Mouse (Mus musculus) spleen, adult 2 months (tissue): ENCODE data around the gene Hemgn.

Source experiments
- CTCF ChIP-seq: fragments of 200-500 bp; IDR thresholded peaks from 2 replicates; pipeline ENCODE4 v1.5.1; 2011; ENCODE audit warnings: mild to moderate bottlenecking, inconsistent platforms; ENCODE audit not compliant: insufficient read depth, insufficient read length, insufficient replicate concordance; ENCODE audit errors: extremely low read depth
- POLR2A ChIP-seq: fragments of 200-500 bp; IDR thresholded peaks from 2 replicates; pipeline ENCODE4 v1.6.1; 2011; ENCODE audit warnings: low read depth, low read length, inconsistent platforms

DNA sequence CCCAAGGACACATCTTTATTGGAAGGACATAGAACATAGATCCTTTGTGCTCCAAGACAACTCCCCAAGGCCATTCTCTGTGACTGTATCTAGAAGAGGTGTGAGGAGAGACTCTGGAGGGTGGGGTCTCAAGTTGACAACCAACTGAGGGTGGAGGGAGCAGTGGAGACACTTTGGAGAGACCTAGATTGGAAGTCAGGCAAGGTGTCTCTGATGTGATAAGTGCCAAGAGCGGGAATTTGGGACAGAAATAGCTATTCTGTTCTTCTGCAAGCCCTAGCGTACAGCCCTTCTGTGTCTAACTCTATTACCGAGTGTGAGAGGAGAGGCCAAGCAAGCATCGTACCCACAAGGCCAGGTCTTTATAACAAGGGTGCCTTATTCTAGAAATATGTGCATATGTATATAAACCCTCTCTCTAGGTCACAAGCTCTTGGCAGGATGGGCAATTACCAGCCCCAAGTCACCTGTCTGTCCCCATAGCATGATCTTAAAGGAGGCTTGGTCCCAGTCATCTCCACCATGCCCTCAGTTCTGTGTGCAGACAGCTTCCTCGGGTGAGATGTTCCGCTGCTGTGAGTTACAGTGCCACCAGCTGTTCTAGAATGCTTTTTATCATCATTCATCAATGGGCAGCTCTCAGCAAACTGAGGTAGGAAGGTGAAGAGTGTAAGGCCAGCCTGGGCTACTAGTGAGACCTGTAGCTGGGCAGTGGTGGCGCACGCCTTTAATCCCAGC, 6.2 kb downstream of the Hemgn start:
- TF ChIP-seq CTCF, result no peak
- TF ChIP-seq POLR2A, result no peak
